Mouse (Mus musculus) kidney, adult 2 months (tissue): ENCODE measurements around the gene Pip4k2b.

Experiments used
- CTCF ChIP-seq: fragments of 200-500 bp; conservative IDR thresholded peaks from 2 replicates; pipeline ENCODE4 v1.5.1; 2011; ENCODE audit warnings: low read depth, mild to moderate bottlenecking, control low read depth, low read length, moderate library complexity, mixed read lengths; ENCODE audit not compliant: insufficient read depth, insufficient read length
- POLR2A ChIP-seq: fragments of 200-500 bp; IDR thresholded peaks from one replicate; pipeline ENCODE4 v1.6.1; 2011; ENCODE audit warnings: low read depth, low read length, control low read depth

DNA sequence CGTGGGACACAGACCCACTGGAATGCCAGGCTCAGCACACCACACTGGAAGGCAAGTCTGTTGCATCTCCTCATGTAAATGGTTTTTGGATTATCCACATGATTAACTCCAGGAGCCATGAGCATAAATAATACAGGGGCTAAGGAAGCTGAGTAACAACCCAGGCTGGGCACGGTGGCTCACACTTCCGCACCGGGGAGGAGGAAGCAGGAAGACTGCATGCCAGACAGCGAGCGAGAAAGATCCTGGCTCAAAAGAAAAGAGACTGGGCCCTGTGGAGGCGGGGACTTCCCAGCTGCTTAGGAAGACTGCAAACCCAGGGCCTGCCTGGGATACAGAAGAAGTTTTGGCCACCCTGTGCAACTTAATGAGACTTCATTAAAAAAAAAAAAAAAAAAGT, 4.3 kb downstream of the Pip4k2b start:
- TF ChIP-seq POLR2A (no peak), CTCF (no peak)
